Mouse (Mus musculus): Measurements from ENCODE around the gene Emg1.

The Emg1 gene

GRCm38 (mm10) chr6:124740888-124741761 is 29.1 kb upstream of the Emg1 start, which contains the start of gene Grcc10:
TSS of gene Grcc10 (minus strand) at chr6:124741374.
- peak; percentile 91 for DNase-seq (ENCODE audit: low spot score)

- no peak for DNase-seq (ENCODE audit: low spot score)
Observed at GRCm38 (mm10) chr6:124740211-124740887, 28.4 kb upstream of the Emg1 start.

- DNase-seq (ENCODE audit: low spot score) = no peak
Observed at GRCm38 (mm10) chr6:124739231-124739796, 27.3 kb upstream of the Emg1 start.

- DNase-seq (ENCODE audit: low spot score) = peak; percentile 62
Observed at GRCm38 (mm10) chr6:124738511-124739023, 26.6 kb upstream of the Emg1 start, which contains the start of gene Ptpn6. TSS of gene Ptpn6 (minus strand) at chr6:124738714.

- DNase-seq (ENCODE audit: low spot score) = no peak
Observed at GRCm38 (mm10) chr6:124737040-124737439, 25.1 kb upstream of the Emg1 start.

- no peak for DNase-seq (ENCODE audit: low spot score)
Observed at GRCm38 (mm10) chr6:124734417-124734816, 22.4 kb upstream of the Emg1 start.

GRCm38 (mm10) chr6:124732476-124733370 is 20.7 kb upstream of the Emg1 start:
- DNase-seq (ENCODE audit: low spot score) = no peak

GRCm38 (mm10) chr6:124731038-124731437 is 19.1 kb upstream of the Emg1 start:
- DNase-seq (ENCODE audit: low spot score) = no peak

- no peak for DNase-seq (ENCODE audit: low spot score)
Observed at GRCm38 (mm10) chr6:124729850-124730705, 18.1 kb upstream of the Emg1 start.

GRCm38 (mm10) chr6:124728621-124729020 is 16.6 kb upstream of the Emg1 start:
- no peak for DNase-seq (ENCODE audit: low spot score)

GRCm38 (mm10) chr6:124724472-124724871 is 12.5 kb upstream of the Emg1 start:
- no peak for DNase-seq (ENCODE audit: low spot score)

- no peak for DNase-seq (ENCODE audit: low spot score)
Observed at GRCm38 (mm10) chr6:124723541-124723940, 11.6 kb upstream of the Emg1 start.

GRCm38 (mm10) chr6:124722876-124723473 is 11.0 kb upstream of the Emg1 start:
- no peak for DNase-seq (ENCODE audit: low spot score)

- no peak for DNase-seq (ENCODE audit: low spot score)
Observed at GRCm38 (mm10) chr6:124720904-124721303, 8.9 kb upstream of the Emg1 start.

GRCm38 (mm10) chr6:124719354-124719978 is 7.5 kb upstream of the Emg1 start:
- DNase-seq (ENCODE audit: low spot score) = no peak

- peak; percentile 55 for DNase-seq (ENCODE audit: low spot score)
Observed at GRCm38 (mm10) chr6:124718703-124719102, 6.7 kb upstream of the Emg1 start.

- DNase-seq (ENCODE audit: low spot score) = no peak
Observed at GRCm38 (mm10) chr6:124717968-124718367, 6.0 kb upstream of the Emg1 start.

GRCm38 (mm10) chr6:124716864-124717490 is 5.0 kb upstream of the Emg1 start:
- DNase-seq (ENCODE audit: low spot score) = no peak

- DNase-seq (ENCODE audit: low spot score) = no peak
Observed at GRCm38 (mm10) chr6:124712918-124713317, 940 bp upstream of the Emg1 start.

Measured in testis, postnatal 14 days (tissue).